Comparison of ENCODE assay signal across 27 mouse cellular contexts in the genomic region with DNA sequence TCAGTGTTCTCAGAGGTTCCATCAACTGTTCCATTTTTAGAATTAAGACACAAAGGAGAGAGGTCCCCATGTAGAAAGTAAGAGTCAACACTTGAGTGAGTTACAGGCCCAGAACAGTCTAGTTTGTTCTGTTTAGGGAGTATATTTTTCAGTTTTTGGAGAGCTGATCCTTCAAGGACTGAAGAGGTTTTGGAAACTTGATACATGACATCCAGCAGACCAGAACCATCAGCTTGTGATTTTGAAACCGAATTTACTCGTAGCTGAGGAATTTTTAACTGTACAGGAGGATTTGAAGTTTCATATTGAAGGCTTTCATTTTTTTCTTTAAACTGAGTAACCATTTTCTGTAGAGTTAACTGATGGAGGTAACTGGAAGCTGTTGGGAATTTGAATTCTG.
"Had no signal": no experiment of that assay in that cellular context is flagged by ENCODE, and none has a peak within 500 bp of the region (broad histone marks: within the 10 kb centered on the region; RNA-seq: fewer than 3 reads in every experiment).

No protein-coding gene starts in this region.

- H3K4me2 ChIP-seq: heart, embryonic 12.5 days; hindbrain, embryonic 12.5 days; hindbrain, embryonic 14.5 days; intestine, embryonic 15.5 days; kidney, embryonic 15.5 days; limb, embryonic 12.5 days; liver, embryonic 11.5 days; liver, embryonic 13.5 days had no signal

- H3K4me1 ChIP-seq: heart, embryonic 10.5 days; heart, embryonic 12.5 days; hindbrain, embryonic 10.5 days; hindbrain, embryonic 12.5 days; intestine, embryonic 15.5 days; kidney, embryonic 15.5 days; limb, embryonic 10.5 days; liver, embryonic 13.5 days had no signal

- H3K4me3 ChIP-seq: heart, embryonic 10.5 days; heart, embryonic 12.5 days; hindbrain, embryonic 10.5 days; hindbrain, embryonic 12.5 days; intestine, embryonic 15.5 days; kidney, embryonic 15.5 days; layer of hippocampus, adult 2 months; left cerebral cortex, adult 2 months; limb, embryonic 10.5 days; limb, embryonic 12.5 days; liver, embryonic 13.5 days had no signal

- H3K9me3 ChIP-seq: heart, embryonic 10.5 days; heart, embryonic 12.5 days; hindbrain, embryonic 10.5 days; hindbrain, embryonic 12.5 days; intestine, embryonic 15.5 days; kidney, embryonic 15.5 days; limb, embryonic 10.5 days; limb, embryonic 12.5 days; liver, embryonic 13.5 days had no signal

- H3K27ac ChIP-seq: heart, embryonic 10.5 days; hindbrain, embryonic 10.5 days; hindbrain, embryonic 12.5 days; hindbrain, embryonic 14.5 days; intestine, embryonic 15.5 days; kidney, embryonic 15.5 days; layer of hippocampus, adult 2 months; left cerebral cortex, adult 2 months; limb, embryonic 10.5 days; limb, embryonic 12.5 days; liver, embryonic 13.5 days had no signal

- H3K9ac ChIP-seq: heart, embryonic 12.5 days; hindbrain, embryonic 12.5 days; hindbrain, embryonic 14.5 days; intestine, embryonic 15.5 days; kidney, embryonic 15.5 days; limb, embryonic 12.5 days; liver, embryonic 13.5 days had no signal

- DNase-seq: gastrocnemius, postnatal 10 days; gastrocnemius, postnatal 25 days; heart, adult 18-20 months; heart, postnatal 10 days; heart, postnatal 4 days; kidney, adult 2 months; kidney, adult 9 months; kidney, postnatal 10 days; kidney, postnatal 25 days; kidney, postnatal 4 days; liver; liver, embryonic 13.5 days had no signal

- ATAC-seq: hindbrain, embryonic 16.5 days; inflammation-experienced regulatory T-cells, adult 6 months; intestine, embryonic 15.5 days; intestine, postnatal 0 days had no signal

- H3K36me3 ChIP-seq: heart, embryonic 10.5 days; hindbrain, embryonic 12.5 days; intestine, embryonic 15.5 days had no signal

- H3K27me3 ChIP-seq: heart, embryonic 12.5 days; hindbrain, embryonic 12.5 days; intestine, embryonic 15.5 days; kidney, embryonic 15.5 days; limb, embryonic 12.5 days; liver, embryonic 13.5 days had no signal
